Mouse (Mus musculus) stomach, postnatal 0 days (tissue): ENCODE data around the gene Gm15446.

Source experiments
- CTCF ChIP-seq: IDR thresholded peaks from 2 replicates; pipeline ENCODE4 v1.5.1; 2016; ENCODE audit warnings: antibody characterized with exemption, low read depth, mild to moderate bottlenecking, moderate library complexity
- EP300 ChIP-seq: optimal IDR thresholded peaks from 2 replicates; pipeline ENCODE3; 2016; ENCODE audit warnings: antibody characterized with exemption

DNA sequence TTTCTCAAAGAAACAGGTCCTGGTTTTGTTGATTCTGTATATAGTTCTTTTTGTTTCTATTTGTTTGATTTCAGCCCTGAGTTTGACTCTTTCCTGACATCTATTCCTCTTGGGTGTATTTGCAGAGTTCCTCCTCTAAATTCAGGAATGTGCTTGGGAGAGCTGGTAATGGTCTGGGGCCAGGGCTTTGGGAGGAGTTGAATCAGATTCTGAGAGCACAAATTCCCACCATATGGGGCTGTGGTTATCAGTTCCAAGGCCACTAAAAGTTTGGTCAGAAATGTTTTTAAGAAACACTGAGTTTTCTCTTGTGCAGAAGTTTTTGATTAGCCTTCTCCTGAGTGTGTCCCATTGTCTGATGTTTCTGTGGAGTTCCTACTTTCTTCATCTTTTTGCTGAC is 1.7 kb downstream of the Gm15446 start:
- TF ChIP-seq CTCF (no peak), EP300 (no peak)
